Mouse (Mus musculus): Measurements from ENCODE around the gene Rapgef1. TPM values are rescaled to one million over a fixed set of nuclear protein-coding genes. Genes with fewer than 3 reads are reported as not detected.

Gene Rapgef1
- polyA plus RNA-seq, 1 experiment from 2014 or later = 22.4 TPM

DNA sequence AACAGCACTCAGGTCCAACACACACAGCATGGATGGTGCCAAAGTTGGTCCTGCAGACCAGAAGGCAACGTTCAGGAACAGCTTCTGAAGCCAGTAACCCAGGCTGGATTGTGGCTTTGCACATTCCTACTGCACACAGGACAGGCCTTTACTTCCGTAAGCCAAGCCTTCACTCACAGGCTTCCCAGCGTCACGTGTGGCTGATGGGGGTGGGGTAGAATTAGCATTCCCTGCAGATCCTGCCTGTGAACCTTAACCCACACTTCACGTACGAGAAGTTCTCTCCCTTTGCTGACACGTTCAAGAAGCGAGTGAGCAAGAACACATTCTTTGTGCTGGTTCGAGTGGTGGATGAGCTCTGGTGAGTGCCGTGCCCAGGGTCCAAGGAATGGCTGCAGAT, 113.0 kb downstream of the Rapgef1 start:
- ATAC-seq (ENCODE audit: low read depth) = no peak
- H3K9me3 ChIP-seq (ENCODE audit: control insufficient read depth, low read length) = no peaks in the 10 kb centered on the region
- H3K4me3 ChIP-seq (ENCODE audit: low read depth, low read length) = no peak overlapping the region
- DNase-seq (ENCODE audit: low spot score) = no peak
- 91% methylated on average over 10 of the region's 10 CpGs for WGBS
- no peaks in the 10 kb centered on the region for H3K27me3 ChIP-seq (replicated peaks; ENCODE audit: control insufficient read depth, insufficient read depth, low read length)
- H3K4me2 ChIP-seq (ENCODE audit: low read depth, low read length) = no peak overlapping the region
- no peak overlapping the region for H3K27ac ChIP-seq (replicated peaks; ENCODE audit: low read depth, low read length)
- no peak overlapping the region for H3K9ac ChIP-seq (ENCODE audit: low read depth, low read length)
- peaks cover 85% of the 10 kb centered on the region for H3K36me3 ChIP-seq (ENCODE audit: control insufficient read depth, insufficient read depth, low read length)
- H3K4me1 ChIP-seq (ENCODE audit: control insufficient read depth, insufficient read depth, low read length) = no peaks in the 10 kb centered on the region

DNA sequence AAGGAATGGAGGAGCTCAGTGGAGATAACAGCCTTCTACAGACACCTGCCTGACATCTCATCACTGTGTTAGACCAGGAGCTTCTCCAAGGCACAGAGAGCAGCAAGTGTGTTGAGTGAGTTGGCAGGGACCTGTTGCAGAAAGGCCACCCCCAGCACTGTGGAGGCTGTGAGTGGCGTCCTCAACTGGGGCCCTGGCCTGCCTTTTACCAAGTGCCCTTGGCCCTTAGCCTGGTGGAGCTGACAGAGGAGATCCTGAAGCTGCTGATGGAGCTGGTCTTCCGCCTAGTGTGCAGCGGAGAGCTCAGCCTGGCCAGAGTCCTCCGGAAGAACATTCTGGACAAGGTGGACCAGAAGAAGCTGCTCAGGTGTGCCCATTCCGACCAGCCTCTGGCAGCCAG, 113.8 kb downstream of the Rapgef1 start:
- no peak for DNase-seq (ENCODE audit: low spot score)
- Histone ChIP-seq H3K4me2 (ENCODE audit: low read depth, low read length) (no peak overlapping the region), H3K27me3 (replicated peaks; ENCODE audit: control insufficient read depth, insufficient read depth, low read length) (no peaks in the 10 kb centered on the region), H3K36me3 (ENCODE audit: control insufficient read depth, insufficient read depth, low read length) (peaks cover 85% of the 10 kb centered on the region), H3K9me3 (ENCODE audit: control insufficient read depth, low read length) (no peaks in the 10 kb centered on the region), H3K27ac (replicated peaks; ENCODE audit: low read depth, low read length) (no peak overlapping the region), H3K4me3 (ENCODE audit: low read depth, low read length) (no peak overlapping the region), H3K9ac (ENCODE audit: low read depth, low read length) (no peak overlapping the region), H3K4me1 (ENCODE audit: control insufficient read depth, insufficient read depth, low read length) (no peaks in the 10 kb centered on the region)
- WGBS = 89% methylated on average over 5 of the region's 5 CpGs
- ATAC-seq (ENCODE audit: low read depth) = no peak

DNA sequence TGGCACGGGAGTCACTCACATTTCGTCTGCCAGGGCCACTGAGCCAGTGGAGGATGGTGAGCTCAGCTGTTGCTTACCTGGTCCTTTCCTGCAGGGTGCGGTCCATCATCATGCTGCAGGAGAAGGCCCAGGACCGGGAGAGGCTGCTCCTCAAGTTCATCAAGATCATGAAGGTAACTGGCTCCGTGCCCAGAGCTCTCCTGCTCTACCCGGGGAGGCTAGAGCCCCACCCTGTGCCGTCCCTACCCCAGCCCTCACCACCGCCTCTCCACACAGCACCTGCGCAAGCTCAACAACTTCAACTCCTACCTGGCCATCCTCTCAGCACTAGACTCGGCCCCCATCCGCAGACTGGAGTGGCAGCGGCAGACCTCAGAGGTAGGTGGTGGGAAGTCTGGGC, 116.2 kb downstream of the Rapgef1 start:
- 81% methylated on average over 12 of the region's 12 CpGs for WGBS
- Histone ChIP-seq H3K9me3 (ENCODE audit: control insufficient read depth, low read length) (no peaks in the 10 kb centered on the region), H3K36me3 (ENCODE audit: control insufficient read depth, insufficient read depth, low read length) (peaks cover 84% of the 10 kb centered on the region), H3K4me1 (ENCODE audit: control insufficient read depth, insufficient read depth, low read length) (no peaks in the 10 kb centered on the region), H3K27ac (replicated peaks; ENCODE audit: low read depth, low read length) (no peak overlapping the region), H3K27me3 (replicated peaks; ENCODE audit: control insufficient read depth, insufficient read depth, low read length) (no peaks in the 10 kb centered on the region), H3K9ac (ENCODE audit: low read depth, low read length) (no peak overlapping the region), H3K4me3 (ENCODE audit: low read depth, low read length) (no peak overlapping the region), H3K4me2 (ENCODE audit: low read depth, low read length) (no peak overlapping the region)
- no peak for ATAC-seq (ENCODE audit: low read depth)
- peak; percentile 55 for DNase-seq (ENCODE audit: low spot score)

DNA sequence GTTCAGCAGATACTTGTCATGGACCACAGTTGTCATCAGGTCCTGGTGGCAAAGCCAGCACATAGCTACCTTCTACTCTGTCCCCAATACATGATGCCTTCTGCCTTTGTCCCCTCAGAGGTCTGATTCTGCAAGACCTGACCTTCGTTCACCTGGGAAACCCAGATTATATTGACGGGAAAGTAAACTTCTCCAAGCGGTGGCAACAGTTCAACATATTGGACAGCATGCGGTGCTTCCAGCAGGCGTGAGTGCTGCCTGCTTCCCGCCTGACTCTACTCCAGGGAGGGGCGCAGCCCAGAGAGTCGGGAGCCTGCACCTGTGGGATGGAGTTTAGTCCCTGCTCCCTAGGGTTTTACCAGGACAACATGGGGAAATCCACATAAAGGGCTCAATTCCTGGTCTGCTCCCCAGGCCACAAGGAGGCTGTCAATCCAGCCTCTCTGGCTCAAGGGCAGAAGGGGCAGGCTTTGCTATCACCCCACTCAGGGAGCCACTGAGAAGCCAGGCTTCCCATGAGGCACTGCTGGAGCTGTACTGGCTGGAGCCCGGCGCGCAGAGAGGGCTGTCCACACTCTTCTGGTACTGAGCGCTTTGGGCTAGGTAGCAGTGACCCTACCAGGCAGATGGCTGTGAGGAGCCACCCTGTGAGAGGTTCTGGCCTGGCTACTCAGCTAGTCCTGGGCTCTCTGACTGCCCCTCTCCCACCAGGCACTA, 117.8 kb downstream of the Rapgef1 start:
- no peaks in the 10 kb centered on the region for H3K9me3 ChIP-seq (ENCODE audit: control insufficient read depth, low read length)
- no peaks in the 10 kb centered on the region for H3K4me1 ChIP-seq (ENCODE audit: control insufficient read depth, insufficient read depth, low read length)
- no peak overlapping the region for H3K4me3 ChIP-seq (ENCODE audit: low read depth, low read length)
- no peak for DNase-seq (ENCODE audit: low spot score)
- ATAC-seq (ENCODE audit: low read depth) = no peak
- H3K36me3 ChIP-seq (ENCODE audit: control insufficient read depth, insufficient read depth, low read length) = peaks cover 77% of the 10 kb centered on the region
- H3K4me2 ChIP-seq (ENCODE audit: low read depth, low read length) = no peak overlapping the region
- H3K9ac ChIP-seq (ENCODE audit: low read depth, low read length) = no peak overlapping the region
- H3K27ac ChIP-seq (replicated peaks; ENCODE audit: low read depth, low read length) = no peak overlapping the region
- no peaks in the 10 kb centered on the region for H3K27me3 ChIP-seq (replicated peaks; ENCODE audit: control insufficient read depth, insufficient read depth, low read length)
- 89% methylated on average over 12 of the region's 12 CpGs for whole genome bisulfite sequencing

DNA sequence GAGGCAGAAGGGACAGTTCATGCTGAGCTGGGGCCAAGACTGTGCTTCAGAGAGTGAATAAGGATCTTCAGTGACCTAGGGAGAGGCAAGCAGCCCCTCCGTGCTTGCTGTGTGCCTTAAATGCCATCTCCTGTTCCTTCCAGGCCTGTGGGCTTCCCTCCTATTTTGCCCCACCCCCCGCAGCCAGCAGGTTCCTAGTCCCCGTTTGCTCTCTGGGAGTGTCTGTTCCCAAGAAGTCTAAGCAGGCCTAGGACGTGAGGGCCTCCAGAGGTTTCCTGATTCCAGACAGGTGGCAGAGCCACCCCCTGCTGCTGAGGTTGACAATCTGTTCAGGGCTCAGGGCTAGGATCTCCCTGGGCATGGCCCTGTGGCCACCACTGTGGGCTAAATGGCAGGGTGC, 119.3 kb downstream of the Rapgef1 start:
- ATAC-seq (ENCODE audit: low read depth) (no peak), DNase-seq (ENCODE audit: low spot score) (no peak)
- no peaks in the 10 kb centered on the region for H3K4me1 ChIP-seq (ENCODE audit: control insufficient read depth, insufficient read depth, low read length)
- H3K9me3 ChIP-seq (ENCODE audit: control insufficient read depth, low read length) = no peaks in the 10 kb centered on the region
- H3K27ac ChIP-seq (replicated peaks; ENCODE audit: low read depth, low read length) = no peak overlapping the region
- WGBS = 53% methylated on average over 4 of the region's 4 CpGs
- no peaks in the 10 kb centered on the region for H3K27me3 ChIP-seq (replicated peaks; ENCODE audit: control insufficient read depth, insufficient read depth, low read length)
- no peak overlapping the region for H3K4me2 ChIP-seq (ENCODE audit: low read depth, low read length)
- H3K36me3 ChIP-seq (ENCODE audit: control insufficient read depth, insufficient read depth, low read length) = peaks cover 63% of the 10 kb centered on the region
- no peak overlapping the region for H3K4me3 ChIP-seq (ENCODE audit: low read depth, low read length)
- H3K9ac ChIP-seq (ENCODE audit: low read depth, low read length) = no peak overlapping the region

DNA sequence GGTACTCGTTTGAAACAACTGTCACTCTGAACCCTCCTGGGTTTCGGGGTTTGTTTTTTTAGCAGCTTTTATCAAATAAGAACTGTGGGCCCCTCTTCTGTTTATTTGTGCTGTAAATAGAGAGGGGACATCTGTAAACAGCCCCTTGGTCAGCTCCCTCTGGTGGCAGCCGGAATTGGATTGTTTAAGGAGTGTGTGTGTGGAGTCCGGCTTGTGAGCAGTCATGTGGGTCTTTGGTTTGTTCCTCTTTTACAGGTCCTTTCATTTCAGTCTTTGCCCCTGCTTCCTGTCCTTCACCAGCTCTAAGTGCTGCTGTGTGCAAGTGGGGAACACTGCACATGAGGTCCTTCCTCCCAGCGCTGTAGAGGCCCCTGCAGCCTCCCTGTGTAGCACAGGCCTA, 119.8 kb downstream of the Rapgef1 start:
- DNase-seq (ENCODE audit: low spot score) = no peak
- no peak overlapping the region for H3K9ac ChIP-seq (ENCODE audit: low read depth, low read length)
- H3K36me3 ChIP-seq (ENCODE audit: control insufficient read depth, insufficient read depth, low read length) = peaks cover 58% of the 10 kb centered on the region
- no peak for ATAC-seq (ENCODE audit: low read depth)
- no peak overlapping the region for H3K4me3 ChIP-seq (ENCODE audit: low read depth, low read length)
- H3K4me1 ChIP-seq (ENCODE audit: control insufficient read depth, insufficient read depth, low read length) = no peaks in the 10 kb centered on the region
- H3K4me2 ChIP-seq (ENCODE audit: low read depth, low read length) = no peak overlapping the region
- WGBS = 64% methylated on average over 5 of the region's 5 CpGs
- H3K27me3 ChIP-seq (replicated peaks; ENCODE audit: control insufficient read depth, insufficient read depth, low read length) = no peaks in the 10 kb centered on the region
- H3K27ac ChIP-seq (replicated peaks; ENCODE audit: low read depth, low read length) = no peak overlapping the region
- no peaks in the 10 kb centered on the region for H3K9me3 ChIP-seq (ENCODE audit: control insufficient read depth, low read length)

DNA sequence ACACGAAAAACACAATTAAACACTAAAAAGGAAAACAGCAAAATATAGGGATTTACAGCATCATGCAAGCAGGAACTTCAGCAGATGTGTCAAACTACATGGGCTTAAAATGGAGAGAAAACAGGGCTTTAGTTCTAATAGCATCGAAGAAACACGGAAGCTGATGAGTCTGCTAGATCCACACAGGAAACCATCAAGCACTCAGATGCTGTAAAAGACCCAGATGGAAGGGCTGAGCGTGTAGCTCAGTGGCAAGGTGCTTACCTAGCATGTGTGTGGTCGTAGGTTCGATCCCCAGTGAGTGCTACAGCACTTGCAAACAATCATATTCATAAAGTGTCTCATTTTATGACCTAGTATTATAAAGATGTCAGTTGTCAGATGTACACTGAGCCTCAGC, 121.7 kb downstream of the Rapgef1 start:
- no peak for ATAC-seq (ENCODE audit: low read depth)

DNA sequence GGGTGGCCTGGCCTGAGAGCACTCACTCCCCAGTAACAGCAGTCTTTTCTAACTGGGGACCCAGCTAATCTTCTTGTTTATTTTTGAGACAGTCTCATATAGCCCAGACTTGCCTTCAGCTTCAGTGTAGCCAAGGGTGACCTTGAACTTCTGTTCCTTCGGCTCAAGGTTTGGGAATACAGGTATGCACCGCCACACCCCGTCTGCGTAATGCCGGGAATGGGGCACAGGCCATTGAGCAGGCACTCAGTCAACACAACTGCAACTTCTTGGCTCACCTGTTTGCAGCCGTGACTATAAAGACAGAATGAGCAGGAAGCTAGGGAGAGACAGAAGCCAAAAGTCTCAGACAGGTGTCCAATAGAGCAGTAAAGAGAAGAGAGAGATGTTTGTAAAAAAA, 124.7 kb downstream of the Rapgef1 start:
- Histone ChIP-seq H3K36me3 (ENCODE audit: control insufficient read depth, insufficient read depth, low read length) (peaks cover 12% of the 10 kb centered on the region; the same call in 1 of the 2 replicates), H3K27ac (replicated peaks; ENCODE audit: low read depth, low read length) (no peak overlapping the region), H3K4me2 (ENCODE audit: low read depth, low read length) (no peak overlapping the region), H3K4me3 (ENCODE audit: low read depth, low read length) (no peak overlapping the region), H3K4me1 (ENCODE audit: control insufficient read depth, insufficient read depth, low read length) (peaks cover 3% of the 10 kb centered on the region; the same call in 1 of the 2 replicates), H3K27me3 (replicated peaks; ENCODE audit: control insufficient read depth, insufficient read depth, low read length) (peaks cover 31% of the 10 kb centered on the region), H3K9ac (ENCODE audit: low read depth, low read length) (no peak overlapping the region), H3K9me3 (ENCODE audit: control insufficient read depth, low read length) (0 out of 2 replicates have a peak, but pooled peaks cover 3% of the 10 kb centered on the region)
- 84% methylated on average over 6 of the region's 6 CpGs for WGBS
- ATAC-seq (ENCODE audit: low read depth) = no peak
- DNase-seq (ENCODE audit: low spot score) = no peak

More for the DNA sequence above, 121.7 kb downstream of the Rapgef1 start:
- Histone ChIP-seq H3K9ac (ENCODE audit: low read depth, low read length) (no peak overlapping the region), H3K27me3 (replicated peaks; ENCODE audit: control insufficient read depth, insufficient read depth, low read length) (peaks cover 6% of the 10 kb centered on the region), H3K4me3 (ENCODE audit: low read depth, low read length) (no peak overlapping the region), H3K9me3 (ENCODE audit: control insufficient read depth, low read length) (no peaks in the 10 kb centered on the region), H3K4me2 (ENCODE audit: low read depth, low read length) (no peak overlapping the region), H3K27ac (replicated peaks; ENCODE audit: low read depth, low read length) (no peak overlapping the region), H3K4me1 (ENCODE audit: control insufficient read depth, insufficient read depth, low read length) (no peaks in the 10 kb centered on the region), H3K36me3 (ENCODE audit: control insufficient read depth, insufficient read depth, low read length) (peaks cover 43% of the 10 kb centered on the region)
- 92% methylated on average over 6 of the region's 6 CpGs for WGBS
- DNase-seq (ENCODE audit: low spot score) = no peak

DNA sequence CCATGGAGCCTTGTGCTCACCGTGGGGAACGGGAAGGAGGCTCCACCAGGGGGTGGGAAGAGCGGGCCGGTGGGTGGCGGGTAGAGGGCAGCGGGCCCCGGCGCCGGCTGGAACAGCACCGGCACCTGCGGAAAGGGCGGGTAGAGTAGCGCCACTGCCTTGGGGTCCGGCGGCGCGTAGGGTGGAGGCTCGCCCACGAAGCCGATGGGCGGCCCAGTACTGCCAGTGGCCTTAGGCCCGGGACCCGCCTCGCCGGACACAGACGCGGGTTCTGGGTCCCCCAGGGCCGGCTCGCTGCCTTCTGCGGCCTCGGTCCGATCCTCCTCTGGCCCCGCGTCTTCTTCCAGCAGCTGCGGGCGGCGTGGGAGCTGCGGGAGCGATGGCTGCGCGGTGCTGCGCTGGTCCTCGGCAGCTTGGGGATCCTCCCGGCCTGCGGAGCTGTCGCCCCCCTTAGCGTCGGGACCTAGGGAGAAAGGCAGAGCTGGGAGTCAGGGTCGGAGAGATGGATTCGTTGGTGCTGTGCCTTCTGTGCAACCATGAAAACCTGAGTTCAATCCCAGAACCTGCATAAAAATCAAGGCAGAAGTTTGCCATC, 127.8 kb downstream of the Rapgef1 start:
- Histone ChIP-seq H3K9me3 (ENCODE audit: control insufficient read depth, low read length) (0 out of 2 replicates have a peak, but pooled peaks cover 3% of the 10 kb centered on the region), H3K4me3 (ENCODE audit: low read depth, low read length) (peak overlapping the region; percentile 38), H3K27me3 (replicated peaks; ENCODE audit: control insufficient read depth, insufficient read depth, low read length) (peaks cover 58% of the 10 kb centered on the region), H3K9ac (ENCODE audit: low read depth, low read length) (peak overlapping the region; percentile 57), H3K36me3 (ENCODE audit: control insufficient read depth, insufficient read depth, low read length) (no peaks in the 10 kb centered on the region), H3K27ac (replicated peaks; ENCODE audit: low read depth, low read length) (no peak overlapping the region), H3K4me1 (ENCODE audit: control insufficient read depth, insufficient read depth, low read length) (peaks cover 8% of the 10 kb centered on the region), H3K4me2 (ENCODE audit: low read depth, low read length) (peak overlapping the region; percentile 66)
- DNase-seq (ENCODE audit: low spot score) = no peak
- no peak for ATAC-seq (ENCODE audit: low read depth)
- 4% methylated on average over 28 of the region's 50 CpGs for WGBS
